Mouse (Mus musculus) adrenal gland, adult 2 months (tissue): ENCODE data around the gene Gpr4. TPM values are rescaled to one million over a fixed set of nuclear protein-coding genes. Genes with fewer than 3 reads are reported as not detected.

ENCODE experiments used
- DNase-seq: peaks from one replicate; pipeline ENCODE4 v3.0.0; 2021
- polyA plus RNA-seq: library from polyadenylated mRNA; depleted of rRNA; stranded (reverse); fragments of >200 nt; gene quantifications from 2 replicates; pipeline ENCODE4 v1.2.3, GENCODE M21; 2012
- total RNA-seq, 2 experiments: library from RNA; stranded (reverse); gene quantifications; 2 replicates each; pipeline ENCODE4 v1.2.3; 2021

Gpr4 gene
- total and polyA plus RNA-seq, 3 experiments = 6.4 to 20.4 (median 11.8) TPM

- DNase-seq = no peak
Observed at GRCm38 (mm10) chr7:19228793-19229148, 16.4 kb downstream of the Gpr4 start.

- no peak for DNase-seq
Observed at GRCm38 (mm10) chr7:19229404-19229803, 17.1 kb downstream of the Gpr4 start.

GRCm38 (mm10) chr7:19230041-19230580, 17.8 kb downstream of the Gpr4 start:
- no peak for DNase-seq

GRCm38 (mm10) chr7:19230899-19231298, 18.6 kb downstream of the Gpr4 start:
- DNase-seq = no peak

- DNase-seq = no peak
Observed at GRCm38 (mm10) chr7:19231849-19232248, 19.5 kb downstream of the Gpr4 start.

GRCm38 (mm10) chr7:19234652-19235051, 22.3 kb downstream of the Gpr4 start:
- no peak for DNase-seq

- DNase-seq = no peak
Observed at GRCm38 (mm10) chr7:19235092-19235671, 22.8 kb downstream of the Gpr4 start.

GRCm38 (mm10) chr7:19236411-19236810, 24.1 kb downstream of the Gpr4 start:
- DNase-seq = no peak

- DNase-seq = no peak
Observed at GRCm38 (mm10) chr7:19238344-19238743, 26.0 kb downstream of the Gpr4 start.

- DNase-seq = peak; percentile 89
Observed at GRCm38 (mm10) chr7:19239423-19239822, 27.1 kb downstream of the Gpr4 start.

GRCm38 (mm10) chr7:19239986-19240385, 27.6 kb downstream of the Gpr4 start:
- no peak for DNase-seq

GRCm38 (mm10) chr7:19240905-19241463, 28.6 kb downstream of the Gpr4 start:
- no peak for DNase-seq

- no peak for DNase-seq
Observed at GRCm38 (mm10) chr7:19242005-19242404, 29.7 kb downstream of the Gpr4 start.

GRCm38 (mm10) chr7:19243858-19244257, 31.5 kb downstream of the Gpr4 start:
- DNase-seq = no peak

- DNase-seq = peak; percentile 63
Observed at GRCm38 (mm10) chr7:19245083-19245482, 32.7 kb downstream of the Gpr4 start.

- no peak for DNase-seq
Observed at GRCm38 (mm10) chr7:19246855-19247254, 34.5 kb downstream of the Gpr4 start.

GRCm38 (mm10) chr7:19247511-19247910, 35.2 kb downstream of the Gpr4 start:
- no peak for DNase-seq

- no peak for DNase-seq
Observed at GRCm38 (mm10) chr7:19252078-19252477, 39.7 kb downstream of the Gpr4 start.

GRCm38 (mm10) chr7:19253437-19253836, 41.1 kb downstream of the Gpr4 start:
- no peak for DNase-seq

- no peak for DNase-seq
Observed at GRCm38 (mm10) chr7:19255395-19255794, 43.1 kb downstream of the Gpr4 start.

GRCm38 (mm10) chr7:19256567-19256966, 44.2 kb downstream of the Gpr4 start:
- no peak for DNase-seq

GRCm38 (mm10) chr7:19257390-19258022, 45.2 kb downstream of the Gpr4 start:
- DNase-seq = peak; percentile 76

GRCm38 (mm10) chr7:19258336-19258735, 46.0 kb downstream of the Gpr4 start:
- DNase-seq = peak; percentile 30

GRCm38 (mm10) chr7:19265147-19265546, 52.8 kb downstream of the Gpr4 start:
- peak; percentile 23 for DNase-seq
